Mouse (Mus musculus) liver, postnatal 0 days (tissue): ENCODE data around the gene Cenps.

Experiments
- CTCF ChIP-seq: sonication (generic); IDR thresholded peaks from 2 replicates; pipeline ENCODE4 v1.5.1; 2016; ENCODE audit warnings: antibody characterized with exemption, low read depth
- EP300 ChIP-seq: IDR thresholded peaks from 2 replicates; pipeline ENCODE4 v1.6.1; 2016; ENCODE audit warnings: antibody characterized with exemption, low read depth, mild to moderate bottlenecking

GRCm38 (mm10) chr4:149172083-149172482 lies 34.7 kb upstream of the Cenps start:
- no peak for TF ChIP-seq CTCF
- no peak for TF ChIP-seq EP300
